In genomic region chr12:49400853-49401118, GRCm38 (mm10) we compare ENCODE assay signal across 11 mouse cellular contexts. TPM values are rescaled to one million over a fixed set of nuclear protein-coding genes. Genes with fewer than 3 reads are reported as not detected.
DNase-seq lines count a peak whose midpoint lies in the region; ATAC-seq and TF ChIP-seq lines count a peak whose summit lies in the region.
"Had no signal": no experiment of that assay in that cellular context is flagged by ENCODE, and none has a peak within 500 bp of the region (broad histone marks: within the 10 kb centered on the region; RNA-seq: fewer than 3 reads in every experiment).

No protein-coding gene starts in this region.

- TF ChIP-seq CTCF in layer of hippocampus, adult 2 months (conservative IDR thresholded peaks at IDR 0.05): 0 out of 2 replicates have a peak, but pooled peaks have one; percentile 11
- no peak for TF ChIP-seq CTCF in embryonic fibroblast, embryonic 13.5 days (IDR thresholded peaks at IDR 0.05; ENCODE audit: borderline replicate concordance, insufficient read depth, low read length)
- no peak for TF ChIP-seq CTCF in intestine, postnatal 0 days (IDR thresholded peaks at IDR 0.05; ENCODE audit: low read depth)
- TF ChIP-seq CTCF in thymus, adult 2 months (IDR thresholded peaks at IDR 0.05; ENCODE audit: borderline replicate concordance, control insufficient read depth, extremely low read depth, insufficient read depth, low read length, poor library complexity): no peak

- no peak; the same call in 1 of the 2 replicates for TF ChIP-seq POLR2A in embryonic fibroblast, embryonic 13.5 days (IDR thresholded peaks at IDR 0.05; ENCODE audit: low read depth, low read length)
- no peak for TF ChIP-seq POLR2A in thymus, adult 2 months (IDR thresholded peaks at IDR 0.05; ENCODE audit: control insufficient read depth, extremely low read depth, insufficient read depth, low read length, poor library complexity)

- 2% methylated on average over 8 of the region's 8 CpGs for WGBS in intestine, postnatal 0 days
- WGBS in neural tube, embryonic 13.5 days: under 1% methylated on average over 8 of the region's 8 CpGs
- 3% methylated on average over 8 of the region's 8 CpGs for WGBS in thymus, adult 2 months

- ATAC-seq in intestine, postnatal 0 days: no peak
- peak; percentile 76 for ATAC-seq in neural tube, embryonic 13.5 days (ENCODE audit: low read depth)

- H3K9ac ChIP-seq in intestine, postnatal 0 days (ENCODE audit: low read depth, low read length): no peak overlapping the region
- no peak overlapping the region for H3K9ac ChIP-seq in neural tube, embryonic 13.5 days

- H3K4me2 ChIP-seq in intestine, postnatal 0 days (replicated peaks; ENCODE audit: low read depth): peak overlapping the region; percentile 64
- peak overlapping the region; percentile 66 for H3K4me2 ChIP-seq in neural tube, embryonic 13.5 days

- no peaks in the 10 kb centered on the region for H3K9me3 ChIP-seq in intestine, postnatal 0 days (ENCODE audit: control insufficient read depth)
- no peaks in the 10 kb centered on the region for H3K9me3 ChIP-seq in neural tube, embryonic 13.5 days

- H3K36me3 ChIP-seq in intestine, postnatal 0 days (ENCODE audit: control insufficient read depth, insufficient read depth): no peaks in the 10 kb centered on the region
- no peaks in the 10 kb centered on the region for H3K36me3 ChIP-seq in neural tube, embryonic 13.5 days
- no peaks in the 10 kb centered on the region for H3K36me3 ChIP-seq in thymus, adult 2 months (ENCODE audit: control insufficient read depth, insufficient read depth, low read length)

- no peak for DNase-seq in layer of hippocampus, adult 2 months (ENCODE audit: low spot score in 2 of 2)
- no peak for DNase-seq in layer of hippocampus, postnatal 14 days (ENCODE audit: low spot score in 2 of 2)
- DNase-seq in adipocyte (ENCODE audit: low spot score): no peak
- DNase-seq in thymus, adult 2 months: no peak
- no peak for DNase-seq in cerebellum, adult 9-10 months
- DNase-seq: lung, adult 18-20 months had no signal

- H3K4me3 ChIP-seq in layer of hippocampus, adult 2 months: peak overlapping the region; percentile 65
- peak overlapping the region; percentile 42; the same call in 1 of the 2 replicates for H3K4me3 ChIP-seq in embryonic fibroblast, embryonic 13.5 days (ENCODE audit: insufficient read depth, low read length)
- peak overlapping the region; percentile 30 for H3K4me3 ChIP-seq in intestine, postnatal 0 days (ENCODE audit: low read depth, low read length)
- H3K4me3 ChIP-seq in neural tube, embryonic 13.5 days: peak overlapping the region; percentile 37
- H3K4me3 ChIP-seq in thymus, adult 2 months (ENCODE audit: control insufficient read depth, insufficient read depth, low read length): no peak overlapping the region

- H3K4me1 ChIP-seq in embryonic fibroblast, embryonic 13.5 days (ENCODE audit: control insufficient read depth, insufficient read depth, low read length): no peaks in the 10 kb centered on the region
- peaks cover 7% of the 10 kb centered on the region; the same call in 1 of the 2 replicates for H3K4me1 ChIP-seq in intestine, postnatal 0 days (replicated peaks; ENCODE audit: control insufficient read depth, insufficient read depth, low read length)
- H3K4me1 ChIP-seq in neural tube, embryonic 13.5 days (replicated peaks): peaks cover 12% of the 10 kb centered on the region
- no peaks in the 10 kb centered on the region for H3K4me1 ChIP-seq in thymus, adult 2 months (replicated peaks; ENCODE audit: control insufficient read depth, insufficient read depth, low read length)

- peaks cover 66% of the 10 kb centered on the region for H3K27me3 ChIP-seq in intestine, postnatal 0 days (replicated peaks; ENCODE audit: control insufficient read depth, insufficient read depth, low read length)
- peaks cover 86% of the 10 kb centered on the region for H3K27me3 ChIP-seq in neural tube, embryonic 13.5 days
- H3K27me3 ChIP-seq in thymus, adult 2 months (ENCODE audit: control insufficient read depth, insufficient read depth, low read length): no peaks in the 10 kb centered on the region

- H3K27ac ChIP-seq in layer of hippocampus, adult 2 months: peak overlapping the region; percentile 100
- H3K27ac ChIP-seq in embryonic fibroblast, embryonic 13.5 days (ENCODE audit: insufficient read depth, low read length): peak overlapping the region; percentile 42; the same call in 1 of the 2 replicates
- no peak overlapping the region for H3K27ac ChIP-seq in intestine, postnatal 0 days (ENCODE audit: low read depth, low read length)
- H3K27ac ChIP-seq in neural tube, embryonic 13.5 days (replicated peaks): no peak overlapping the region
- no peak overlapping the region for H3K27ac ChIP-seq in thymus, adult 2 months (ENCODE audit: control insufficient read depth, insufficient read depth, low read length)

RNA-seq across cellular contexts. Expression of gene Gm43517, which starts 15.8 kb away (rescaled TPM):
- total RNA-seq in layer of hippocampus, adult 2 months (2021): 10 to 100 TPM; 11.7 to 12.8 TPM
- 10 to 100 TPM; 11.4 to 12.2 TPM for total RNA-seq in layer of hippocampus, postnatal 14 days (2021)
- polyA plus RNA-seq in embryonic fibroblast, embryonic 13.5 days (2011; ENCODE audit: insufficient read length, low read depth, missing spikeins): 0.16 and 0.27 TPM in 2 replicates
- polyA plus RNA-seq in intestine, postnatal 0 days (2015; fragmentation: Nextera tagmentation; extraction: Ambion mirVana): not detected in 2 replicates
- not detected in 2 replicates for polyA plus RNA-seq in neural tube, embryonic 13.5 days (2015; fragmentation: Nextera tagmentation; extraction: Ambion mirVana)
- polyA plus RNA-seq in thymus, adult 2 months (2012; rRNA removed): 0.06 and 0.13 TPM in 2 replicates
- total RNA-seq: gastrocnemius, postnatal 10 days had no signal
- polyA plus RNA-seq: small intestine, adult 2 months had no signal

RNA-seq across cellular contexts. Expression of gene Foxg1, which starts 18.3 kb away (rescaled TPM):
- 100 to 1,000 TPM; 149 to 167 TPM for total RNA-seq in layer of hippocampus, adult 2 months (2021)
- total RNA-seq in layer of hippocampus, postnatal 14 days (2021): 100 to 1,000 TPM; 161 to 166 TPM
- 3.7 and 13.9 TPM in 2 replicates for polyA plus RNA-seq in embryonic fibroblast, embryonic 13.5 days (2011; ENCODE audit: insufficient read length, low read depth, missing spikeins)
- polyA plus RNA-seq in intestine, postnatal 0 days (2015; fragmentation: Nextera tagmentation; extraction: Ambion mirVana): not detected in 2 replicates
- polyA plus RNA-seq in neural tube, embryonic 13.5 days (2015; fragmentation: Nextera tagmentation; extraction: Ambion mirVana): 0.06 and 0.29 TPM in 2 replicates
- 4.8 and 5.2 TPM in 2 replicates for polyA plus RNA-seq in thymus, adult 2 months (2012; rRNA removed)
- polyA plus RNA-seq: small intestine, adult 2 months had no signal

Comparison
In these comparisons a context has a peak if more than half of its experiments do, and no peak if none do; other contexts are left out.
1. H3K27ac ChIP-seq: peak in layer of hippocampus, adult 2 months (single experiment) and embryonic fibroblast, embryonic 13.5 days (single experiment); none in intestine, postnatal 0 days (single experiment), neural tube, embryonic 13.5 days (single experiment) and thymus, adult 2 months (single experiment).